Mouse (Mus musculus) liver, adult 2 months (tissue): ENCODE results near the gene Elp5. TPM values are rescaled to one million over a fixed set of nuclear protein-coding genes. Genes with fewer than 3 reads are reported as not detected.
A peak's percentile ranks its signal among the peaks of the same experiment; 100 is the strongest.

ENCODE experiments used
- DNase-seq: peaks from one replicate; pipeline ENCODE4 v3.0.0-alpha.2; 2011; ENCODE audit warnings: low read depth, low spot score; ENCODE audit errors: extremely low read depth
- H3K27ac ChIP-seq: fragments of 200-500 bp; replicated peaks from 2 replicates; pipeline ENCODE4 v1.5.1; 2012; ENCODE audit warnings: low read depth, mild to moderate bottlenecking, control low read depth, inconsistent platforms, low read length; ENCODE audit not compliant: insufficient read depth
- H3K27me3 ChIP-seq: fragments of 200-500 bp; 2 replicates; pipeline ENCODE4 v1.6.1; 2012; ENCODE audit warnings: mild to moderate bottlenecking, moderate library complexity, low read length, inconsistent platforms; ENCODE audit not compliant: control insufficient read depth, insufficient read depth
- H3K36me3 ChIP-seq: fragments of 200-500 bp; 2 replicates; pipeline ENCODE4 v1.6.1; 2012; ENCODE audit warnings: low read length, inconsistent platforms; ENCODE audit not compliant: control insufficient read depth, insufficient read depth
- H3K4me1 ChIP-seq: fragments of 200-500 bp; 2 replicates; pipeline ENCODE4 v1.6.1; 2011; ENCODE audit warnings: low read length; ENCODE audit not compliant: control insufficient read depth, insufficient read depth
- H3K4me3 ChIP-seq: fragments of 200-500 bp; 2 replicates; pipeline ENCODE4 v1.5.1; 2011; ENCODE audit warnings: low read depth, mild to moderate bottlenecking, control low read depth, low read length, moderate library complexity; ENCODE audit not compliant: insufficient read depth
- H3K79me2 ChIP-seq: fragments of 200-500 bp; 2 replicates; pipeline ENCODE4 v1.6.1; 2012; ENCODE audit warnings: inconsistent platforms, mild to moderate bottlenecking, low read length, moderate library complexity; ENCODE audit not compliant: control insufficient read depth, insufficient read depth
- H3K9ac ChIP-seq: fragments of 200-500 bp; 2 replicates; pipeline ENCODE4 v1.6.1; 2012; ENCODE audit warnings: low read depth, mild to moderate bottlenecking, control low read depth, inconsistent platforms, low read length
- CTCF ChIP-seq: fragments of 200-500 bp; IDR thresholded peaks from 2 replicates; pipeline ENCODE4 v1.5.1; 2011; ENCODE audit warnings: low read depth, low read length, control low read depth
- POLR2A ChIP-seq: fragments of 200-500 bp; IDR thresholded peaks from 2 replicates; pipeline ENCODE4 v1.6.1; 2011; ENCODE audit warnings: low read length, control low read depth; ENCODE audit not compliant: insufficient read depth; ENCODE audit errors: extremely low read depth
- WGBS: fragments of 180-500 bp; shearing (Covaris S2); methylation state at CpG from one replicate; pipeline ENCODE4 v1.1.7; 2018; 5-methylcytosine and 5-hydroxymethylcytosine counted together
- polyA plus RNA-seq: library from polyadenylated mRNA; depleted of rRNA; stranded (reverse); fragments of >200 nt; gene quantifications from 2 replicates; pipeline ENCODE4 v1.2.3, GENCODE M21; 2012
- total RNA-seq: library from RNA; depleted of rRNA; stranded (reverse); fragments of >200 nt; gene quantifications from 2 replicates; pipeline ENCODE4 v1.2.3, GENCODE M21; 2014

The Elp5 gene
- total and polyA plus RNA-seq, 2 experiments, result 19.5 to 30.8 TPM

DNA sequence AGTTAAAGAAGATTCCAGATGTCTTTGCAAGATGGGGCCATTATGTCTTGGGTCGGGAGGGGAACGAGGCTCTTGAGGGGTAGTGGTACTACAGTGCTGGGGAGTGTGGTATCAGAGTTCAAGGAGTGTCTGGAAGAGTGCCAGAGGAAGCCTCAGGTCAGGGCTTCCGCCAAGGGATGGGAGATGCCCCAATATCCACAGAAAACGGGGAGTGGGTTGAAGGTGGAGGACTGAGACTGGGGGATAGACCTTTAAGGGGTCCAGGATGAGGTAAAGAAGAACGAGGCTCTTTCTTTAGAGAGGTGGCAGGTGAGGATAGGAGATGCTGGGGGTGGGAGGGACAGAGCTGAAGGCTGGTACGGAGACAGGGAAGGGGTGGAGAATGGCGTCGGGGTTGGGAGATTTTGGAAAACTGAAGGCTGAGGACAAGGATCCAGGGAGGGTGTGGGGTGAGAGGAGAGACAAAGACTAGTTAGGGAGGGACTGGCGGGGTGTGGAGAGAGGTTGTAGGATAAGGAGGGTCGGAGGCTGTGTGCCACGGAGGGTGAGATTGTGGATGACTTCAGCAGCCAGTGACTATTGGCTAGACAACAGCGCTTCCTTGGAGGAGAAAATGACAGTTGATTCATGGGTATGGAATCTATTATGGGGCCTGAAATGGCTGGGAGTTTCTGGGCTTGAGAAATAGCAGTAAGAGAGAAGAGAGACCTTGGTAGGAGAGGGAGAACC is 46.2 kb upstream of the Elp5 start:
- Histone ChIP-seq H3K27ac (no peak overlapping the region; the same call in 1 of the 2 replicates), H3K79me2 (no peaks in the 10 kb centered on the region), H3K36me3 (no peaks in the 10 kb centered on the region), H3K4me1 (0 out of 2 replicates have a peak, but pooled peaks cover 2% of the 10 kb centered on the region), H3K9ac (no peak overlapping the region), H3K4me3 (no peak overlapping the region), H3K27me3 (peaks cover 3% of the 10 kb centered on the region; the same call in 1 of the 2 replicates)
- TF ChIP-seq CTCF (no peak), POLR2A (no peak)
- WGBS, result 38% methylated on average over 12 of the region's 12 CpGs
- DNase-seq, result no peak

GRCm38 (mm10) chr11:70027397-70027796 is 45.1 kb upstream of the Elp5 start:
- Histone ChIP-seq H3K27me3 (peaks cover 3% of the 10 kb centered on the region; the same call in 1 of the 2 replicates), H3K79me2 (no peaks in the 10 kb centered on the region), H3K27ac (no peak overlapping the region), H3K4me3 (no peak overlapping the region), H3K4me1 (0 out of 2 replicates have a peak, but pooled peaks cover 2% of the 10 kb centered on the region), H3K9ac (no peak overlapping the region), H3K36me3 (no peaks in the 10 kb centered on the region)
- no peak for DNase-seq
- no peak for TF ChIP-seq CTCF
- TF ChIP-seq POLR2A, result no peak
- 77% methylated on average over 9 of the region's 9 CpGs for WGBS

- no peak for DNase-seq
- Histone ChIP-seq H3K79me2 (no peaks in the 10 kb centered on the region), H3K27ac (no peak overlapping the region), H3K4me3 (peak overlapping the region; percentile 22; the same call in 1 of the 2 replicates), H3K4me1 (0 out of 2 replicates have a peak, but pooled peaks cover 2% of the 10 kb centered on the region), H3K36me3 (no peaks in the 10 kb centered on the region), H3K9ac (no peak overlapping the region), H3K27me3 (peaks cover 3% of the 10 kb centered on the region; the same call in 1 of the 2 replicates)
- WGBS, result 17% methylated on average over 19 of the region's 19 CpGs
- TF ChIP-seq POLR2A (no peak), CTCF (no peak)
Observed at GRCm38 (mm10) chr11:70026689-70027088, 44.4 kb upstream of the Elp5 start.

DNA sequence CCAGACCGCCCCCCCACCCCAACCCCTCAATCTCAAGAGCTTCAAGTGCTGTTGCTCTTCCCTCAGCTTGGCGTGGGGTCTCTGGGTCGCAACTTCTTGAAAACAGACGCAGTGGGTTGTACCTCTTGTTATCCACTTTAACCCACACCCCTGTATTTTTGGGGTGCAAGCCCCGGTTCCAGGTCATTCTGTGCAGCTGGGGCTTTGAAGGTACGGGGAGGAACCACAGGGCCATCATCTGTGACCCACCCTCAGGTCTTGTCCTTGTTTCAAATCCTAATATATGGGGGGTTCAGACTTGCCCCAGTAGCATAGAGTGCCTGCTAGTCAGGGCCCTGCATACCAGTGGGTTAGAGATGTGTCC is 41.8 kb upstream of the Elp5 start:
- Histone ChIP-seq H3K4me3 (no peak overlapping the region; the same call in 1 of the 2 replicates), H3K36me3 (no peaks in the 10 kb centered on the region), H3K27ac (no peak overlapping the region), H3K79me2 (no peaks in the 10 kb centered on the region), H3K4me1 (0 out of 2 replicates have a peak, but pooled peaks cover under 1% of the 10 kb centered on the region), H3K9ac (no peak overlapping the region), H3K27me3 (peaks cover 3% of the 10 kb centered on the region; the same call in 1 of the 2 replicates)
- TF ChIP-seq POLR2A (no peak), CTCF (no peak)
- WGBS, result 44% methylated on average over 6 of the region's 6 CpGs
- DNase-seq, result no peak

- 27% methylated on average over 22 of the region's 29 CpGs for WGBS
- Histone ChIP-seq H3K9ac (no peak overlapping the region), H3K27me3 (peaks cover 3% of the 10 kb centered on the region; the same call in 1 of the 2 replicates), H3K4me3 (no peak overlapping the region; the same call in 1 of the 2 replicates), H3K79me2 (no peaks in the 10 kb centered on the region), H3K4me1 (no peaks in the 10 kb centered on the region), H3K36me3 (no peaks in the 10 kb centered on the region), H3K27ac (no peak overlapping the region)
- no peak for DNase-seq
- TF ChIP-seq CTCF, result no peak
- TF ChIP-seq POLR2A, result no peak
Observed at GRCm38 (mm10) chr11:70023481-70024150, 41.3 kb upstream of the Elp5 start.
